Mouse (Mus musculus): ENCODE results near the gene 8030474K03Rik.
"Not testable (repeated sequence)": the region's sequence is repeated elsewhere in the genome, so short reads cannot be mapped to it uniquely, and the experiment has no call there.

The 8030474K03Rik gene

DNA sequence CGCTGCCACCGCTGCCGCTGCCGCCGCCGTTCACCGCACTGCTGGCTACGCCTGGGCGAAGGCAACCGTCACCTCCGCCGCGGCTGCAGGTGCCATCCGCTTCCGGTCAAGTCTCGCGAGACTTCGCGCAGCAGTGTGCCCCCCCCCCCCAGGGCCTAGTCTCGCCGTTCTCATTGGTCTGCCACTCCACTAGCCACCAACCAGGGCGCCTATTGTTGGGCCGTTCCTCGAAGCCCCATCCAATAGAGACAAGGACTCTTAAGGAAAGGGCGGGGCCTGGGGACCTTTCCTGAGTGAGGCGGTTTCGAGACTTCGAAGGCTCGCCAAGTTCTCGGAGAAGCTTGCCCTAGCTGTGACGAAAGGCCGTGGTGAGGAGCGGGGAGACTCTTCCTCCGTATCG, at the start of gene 8030474K03Rik, which contains the start of gene Gm4779:
Gene 8030474K03Rik, plus strand, starts transcription at position 315 of the 400 bp plus-strand sequence.
Gene Gm4779, minus strand, starts transcription at position 82 of the 400 bp plus-strand sequence.
- no peak for DNase-seq (ENCODE audit: low spot score in 2 of 2)

DNA sequence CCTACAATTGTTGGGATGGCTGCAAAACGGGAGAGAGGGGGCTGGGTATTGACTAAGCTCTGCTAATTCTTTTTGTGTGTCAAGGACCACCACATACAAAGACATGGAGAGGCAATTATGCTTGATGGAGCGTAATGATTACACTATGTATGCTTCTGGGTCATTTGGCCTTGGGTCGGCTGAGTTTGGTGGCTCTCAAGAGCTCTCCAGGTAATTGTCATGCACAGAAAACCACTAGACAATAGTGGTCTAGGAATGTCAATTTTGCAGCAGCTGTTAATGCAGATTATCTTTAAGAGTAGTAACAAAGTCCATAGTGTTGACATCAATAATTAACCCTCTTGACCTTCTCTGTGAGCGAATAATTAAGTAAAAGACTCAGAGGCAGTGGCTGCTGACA, 44.3 kb upstream of the 8030474K03Rik start:
- no peak for DNase-seq (ENCODE audit: low spot score in 2 of 2)

DNA sequence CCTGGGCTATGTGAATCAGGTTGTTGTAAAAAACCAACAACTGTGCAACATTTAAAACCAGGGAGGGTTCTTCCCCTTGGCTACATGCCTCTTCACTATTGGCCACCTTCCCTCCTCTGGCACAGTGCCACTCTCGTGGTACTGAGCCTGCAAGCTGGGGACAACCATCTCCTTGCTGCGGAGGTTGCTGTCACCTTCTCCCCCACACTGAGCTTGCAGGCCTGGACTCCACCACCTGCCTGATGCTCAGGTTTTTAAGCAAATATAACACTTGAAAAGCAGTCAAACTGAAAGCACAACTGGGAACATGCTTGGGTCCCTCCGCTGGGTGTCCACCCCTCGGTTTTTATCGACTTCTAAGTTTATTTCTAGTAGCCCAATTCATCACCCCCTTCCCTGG, 40.0 kb upstream of the 8030474K03Rik start:
- DNase-seq (ENCODE audit: low spot score in 2 of 2) = peak in 1 of 2 experiments; percentile 47

DNA sequence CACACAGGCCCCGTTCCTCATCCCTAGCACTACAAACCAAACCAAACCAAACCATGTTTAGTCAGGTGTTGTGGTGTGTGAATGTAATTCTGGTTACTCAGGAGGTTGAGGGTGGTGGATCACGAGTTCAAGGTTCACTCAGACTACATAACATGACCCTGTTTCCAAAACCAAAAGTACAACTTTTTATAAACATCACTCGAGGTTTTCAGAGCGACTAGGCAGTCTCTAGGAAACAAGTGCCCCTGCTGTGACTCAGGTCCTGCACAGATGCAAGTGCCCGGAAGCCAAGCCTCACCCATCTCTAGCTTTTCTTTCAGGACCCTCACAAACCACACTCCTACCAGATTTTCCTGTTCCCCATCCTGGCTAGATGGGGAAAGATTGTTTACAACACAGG, 29.8 kb upstream of the 8030474K03Rik start:
- no peak for DNase-seq (ENCODE audit: low spot score in 2 of 2)

DNA sequence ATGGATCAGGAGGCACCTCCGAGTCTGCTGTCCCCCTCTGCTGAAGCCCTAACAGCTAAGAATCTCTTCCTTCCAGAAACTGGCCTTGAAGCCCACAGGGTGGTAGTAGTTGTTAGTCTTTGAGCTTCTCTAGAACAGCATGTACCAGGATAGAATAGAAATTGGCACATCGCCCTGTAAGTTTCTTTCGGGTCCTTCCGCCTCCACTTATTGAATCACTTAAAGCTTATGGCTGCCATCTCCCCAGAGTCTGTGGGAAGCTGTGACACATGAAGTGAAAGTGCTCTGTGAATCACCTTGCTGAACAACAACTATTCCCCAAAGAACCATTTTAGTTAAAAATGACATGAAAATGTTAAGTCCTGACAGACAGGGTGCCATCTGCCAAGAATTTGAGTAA, 29.3 kb upstream of the 8030474K03Rik start:
- DNase-seq (ENCODE audit: low spot score in 2 of 2) = peak; percentile 32 to 51

DNA sequence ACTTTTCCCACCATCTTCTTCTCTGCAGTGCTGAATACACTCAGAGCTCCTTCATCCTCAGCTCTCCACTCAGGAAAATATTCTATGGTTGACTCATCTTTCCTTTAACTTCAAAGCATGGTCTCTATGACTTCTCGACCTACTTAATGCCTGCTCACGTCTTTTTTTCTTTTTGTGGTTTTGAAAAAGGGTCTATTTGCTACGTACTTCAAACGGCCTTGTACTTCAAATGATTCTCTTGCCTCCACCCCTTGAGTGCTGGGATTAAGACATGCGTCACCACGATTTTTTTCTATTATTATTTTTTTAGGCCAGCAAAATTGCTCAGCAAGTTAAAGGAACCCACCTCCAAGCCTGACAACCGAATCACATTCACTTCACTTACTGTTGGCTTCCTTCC, 27.2 kb upstream of the 8030474K03Rik start:
- no peak for DNase-seq (ENCODE audit: low spot score in 2 of 2)

DNA sequence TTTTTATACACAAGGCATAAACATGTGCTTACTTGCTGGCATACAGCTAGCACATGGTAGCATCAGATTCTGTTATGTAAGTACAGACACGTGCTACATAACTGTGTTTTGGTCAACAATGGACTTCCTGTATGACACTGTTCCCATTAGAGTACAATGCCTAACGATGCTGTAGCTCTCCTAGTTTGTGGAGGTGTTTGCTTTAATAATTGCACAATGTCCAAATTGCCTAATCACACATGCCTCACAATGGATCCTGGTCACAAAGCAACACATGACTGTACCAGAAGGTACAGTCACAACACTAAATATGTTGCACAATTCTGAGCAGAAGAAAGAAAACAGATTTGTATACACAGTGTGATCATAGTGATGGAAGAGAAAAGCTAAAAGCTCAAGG, 25.0 kb upstream of the 8030474K03Rik start:
- DNase-seq (ENCODE audit: low spot score in 2 of 2) = no peak

DNA sequence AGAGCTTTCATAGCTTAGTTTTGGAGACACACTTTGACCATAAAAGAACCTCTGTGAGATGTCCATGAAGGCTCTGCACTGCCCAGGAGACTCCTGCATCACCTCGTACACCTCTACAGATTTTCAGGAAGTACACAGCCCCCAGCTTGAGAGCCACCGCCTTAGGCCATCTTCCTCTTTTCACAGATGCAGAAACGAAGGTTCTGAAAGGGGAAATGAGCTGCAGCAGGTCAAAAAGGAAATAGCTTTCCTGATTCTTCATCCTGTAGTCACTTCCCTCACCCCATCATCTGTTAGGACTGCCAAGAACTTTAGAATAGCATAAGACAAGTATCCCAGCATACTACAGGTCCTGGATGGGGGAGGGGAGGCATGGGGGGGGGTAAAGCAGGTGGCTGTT, 24.1 kb upstream of the 8030474K03Rik start:
- DNase-seq (ENCODE audit: low spot score in 2 of 2) = no peak

DNA sequence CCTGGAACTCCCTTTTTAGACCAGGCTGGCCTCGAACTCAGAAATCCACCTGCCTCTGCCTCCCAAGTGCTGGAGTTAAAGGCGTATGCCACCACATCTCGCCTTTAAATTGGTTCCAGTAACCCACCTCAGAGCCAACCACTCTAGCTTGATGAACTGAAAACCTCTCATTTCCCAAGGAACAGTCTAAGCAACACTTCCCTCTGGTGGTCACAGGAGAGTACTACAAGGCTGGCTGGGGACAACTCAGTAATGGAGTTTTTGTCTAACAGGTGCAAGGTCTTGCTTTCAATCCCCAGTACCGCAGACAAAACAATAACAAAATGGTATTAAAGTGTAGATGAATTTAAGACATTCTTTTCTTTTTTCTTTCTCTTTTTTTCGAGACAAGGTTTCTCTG, 22.4 kb upstream of the 8030474K03Rik start:
- peak in 1 of 2 experiments; percentile 67 for DNase-seq (ENCODE audit: low spot score in 2 of 2)

DNA sequence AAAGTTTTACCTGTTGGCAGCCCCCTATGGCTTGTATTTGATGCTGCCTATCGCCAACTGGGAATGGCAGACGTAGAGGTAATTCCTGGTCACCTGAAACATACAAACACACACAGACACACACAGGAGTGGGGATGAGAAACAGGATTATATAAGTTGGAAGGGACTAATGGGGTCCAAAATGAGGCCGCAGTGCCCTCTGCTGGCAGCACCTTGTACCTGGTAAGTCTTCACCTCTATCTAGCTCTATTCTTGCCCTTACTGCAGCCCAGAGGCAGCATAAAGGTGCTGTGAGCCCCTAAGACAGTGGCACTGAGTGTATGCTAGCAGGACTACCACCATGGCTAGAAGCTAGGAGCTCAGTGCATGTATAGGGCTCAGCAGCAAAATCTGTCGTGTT, 2.9 kb upstream of the 8030474K03Rik start:
- peak in 1 of 2 experiments; percentile 67 for DNase-seq (ENCODE audit: low spot score in 2 of 2)

DNA sequence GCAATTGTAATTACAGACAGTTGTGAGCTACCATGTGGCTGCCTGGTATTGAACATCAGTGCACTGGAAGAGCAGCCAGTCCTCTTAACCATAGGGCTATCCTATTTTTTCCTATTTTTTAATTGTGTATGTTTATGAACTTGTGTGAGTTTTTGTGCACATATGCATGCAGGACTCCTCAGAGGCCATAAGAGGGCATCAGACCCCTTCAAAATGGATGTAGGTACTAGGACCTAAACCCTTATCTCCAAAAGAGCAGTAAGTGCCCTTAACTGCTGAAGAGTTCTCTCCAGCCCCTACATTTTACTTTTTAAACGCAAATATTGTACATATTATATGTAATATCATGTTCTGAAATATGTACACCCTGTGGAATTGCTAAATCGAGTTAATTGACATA, 11.1 kb downstream of the 8030474K03Rik start:
- DNase-seq (ENCODE audit: low spot score in 2 of 2) = no peak

DNA sequence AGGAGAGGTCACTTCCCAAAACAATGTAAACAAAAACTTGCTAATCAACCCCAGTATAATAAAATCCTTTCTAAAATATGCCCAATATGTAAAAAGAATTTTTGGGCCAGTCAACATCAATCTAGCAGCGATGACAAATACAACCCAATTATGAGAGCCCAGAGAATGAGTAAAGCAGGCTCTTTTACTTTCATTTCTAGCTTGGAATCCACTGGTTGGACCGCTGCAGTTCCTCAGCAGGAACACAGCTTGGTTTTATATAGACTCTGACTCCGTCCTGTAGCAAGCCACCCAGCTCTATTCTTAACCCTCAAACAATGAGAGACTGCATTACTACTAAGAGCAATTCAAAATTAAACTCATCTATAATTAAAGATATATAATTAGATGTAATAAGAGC, 17.3 kb downstream of the 8030474K03Rik start:
- DNase-seq (ENCODE audit: low spot score in 2 of 2) = no peak

DNA sequence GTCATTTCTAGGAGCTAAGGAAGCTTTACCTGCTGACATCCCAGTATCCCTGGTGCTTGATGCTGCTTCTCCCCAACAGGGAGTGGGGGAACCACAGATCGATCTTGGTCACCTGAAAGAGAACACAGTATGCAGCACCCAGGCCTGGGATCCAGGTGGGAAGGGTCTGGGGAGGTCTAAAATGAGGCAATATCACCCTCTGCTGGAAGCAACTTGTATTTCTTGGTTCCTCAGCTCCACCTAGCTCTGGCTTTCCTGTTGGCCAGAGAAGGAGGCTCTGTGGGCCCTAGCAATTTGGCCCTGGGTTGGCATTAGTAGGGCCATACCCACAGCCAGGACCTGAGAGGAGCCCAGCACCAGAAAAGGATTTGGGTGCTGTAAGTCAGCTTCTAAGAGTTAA, 24.7 kb downstream of the 8030474K03Rik start:
- DNase-seq (ENCODE audit: low spot score in 2 of 2) = peak in 1 of 2 experiments; percentile 15

DNA sequence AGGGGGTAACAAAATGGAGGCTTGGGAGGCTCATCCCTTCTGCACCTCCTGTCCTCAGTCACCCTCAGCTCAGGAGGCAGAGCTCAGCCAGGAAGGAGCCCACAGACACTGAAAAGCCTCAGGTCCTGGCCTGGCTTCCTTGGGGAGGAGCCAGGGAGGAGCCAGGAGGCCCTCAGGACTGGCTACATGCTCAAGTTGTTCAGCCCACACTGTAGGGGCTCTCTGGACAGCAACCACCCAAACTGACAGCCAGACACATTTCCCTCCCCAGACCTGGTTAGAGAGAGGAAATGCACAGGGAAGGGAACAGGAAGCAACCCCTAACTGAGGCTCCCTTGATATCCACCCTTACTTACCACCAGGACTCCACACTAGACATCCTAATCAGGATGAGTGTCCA, 25.5 kb downstream of the 8030474K03Rik start:
- not testable (repeated sequence) for DNase-seq (ENCODE audit: low spot score in 2 of 2)

DNA sequence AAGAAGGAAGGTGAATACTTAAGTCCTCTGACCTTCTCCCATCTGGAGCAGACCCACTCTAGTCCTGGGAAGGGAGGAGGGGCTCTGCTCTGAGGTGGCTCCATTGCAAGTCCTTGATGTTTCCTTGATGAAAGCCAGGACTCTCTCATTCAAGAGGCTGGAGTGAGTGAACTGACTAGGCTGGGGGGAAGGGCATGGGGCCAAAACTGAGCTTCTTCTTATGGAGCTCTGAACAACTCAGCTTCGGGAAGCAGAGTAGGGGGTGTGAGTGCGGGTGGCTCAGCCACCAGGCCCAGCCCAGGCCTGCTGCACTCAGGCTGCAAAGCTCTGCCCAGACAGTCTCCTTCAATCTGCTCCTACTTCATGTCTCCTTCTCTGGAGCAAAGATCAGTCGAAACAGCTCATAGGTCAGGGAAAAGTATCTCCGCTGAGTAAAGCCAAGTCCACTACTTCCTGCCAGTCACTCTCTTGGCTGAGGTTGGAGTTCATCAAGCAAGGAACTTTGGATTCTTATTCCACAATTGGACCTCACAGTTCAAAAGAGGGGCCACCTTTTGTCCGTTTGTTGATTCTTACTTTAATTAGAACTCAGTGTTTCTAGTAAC, 52.8 kb downstream of the 8030474K03Rik start:
- no peak for DNase-seq (ENCODE audit: low spot score in 2 of 2)
